Mouse (Mus musculus) midbrain, embryonic 15.5 days (tissue): Measurements from ENCODE around the gene Tspan32. TPM values are rescaled to one million over a fixed set of nuclear protein-coding genes. Genes with fewer than 3 reads are reported as not detected.
A peak's percentile ranks its signal among the peaks of the same experiment; 100 is the strongest.

Source experiments
- ATAC-seq: fragments of 200-750 bp; cut with Nextera tagmentation; replicated peaks from 2 replicates; pipeline ENCODE4 v1.8.0; 2017; ENCODE audit warnings: moderate TSS enrichment
- H3K27ac ChIP-seq: fragments of 300-500 bp; sonication (generic); 2 replicates; pipeline ENCODE4 v1.5.1; 2015; ENCODE audit warnings: mild to moderate bottlenecking, inconsistent platforms
- H3K27me3 ChIP-seq: fragments of 300-500 bp; sonication (generic); replicated peaks from 2 replicates; pipeline ENCODE4 v1.6.1; 2015; ENCODE audit warnings: inconsistent platforms
- H3K36me3 ChIP-seq: fragments of 300-500 bp; sonication (generic); replicated peaks from 2 replicates; pipeline ENCODE4 v1.6.1; 2015; ENCODE audit warnings: inconsistent platforms
- H3K4me1 ChIP-seq: fragments of 300-500 bp; sonication (generic); 2 replicates; pipeline ENCODE4 v1.6.1; 2015; ENCODE audit warnings: inconsistent platforms
- H3K4me2 ChIP-seq: fragments of 300-500 bp; sonication (generic); 2 replicates; pipeline ENCODE4 v1.6.1; 2015; ENCODE audit warnings: inconsistent platforms, mild to moderate bottlenecking, moderate library complexity
- H3K4me3 ChIP-seq: fragments of 300-500 bp; sonication (generic); 2 replicates; pipeline ENCODE4 v1.5.1; 2015; ENCODE audit warnings: mild to moderate bottlenecking, inconsistent platforms
- H3K9ac ChIP-seq: fragments of 300-500 bp; sonication (generic); 2 replicates; pipeline ENCODE4 v1.6.1; 2015; ENCODE audit warnings: mild to moderate bottlenecking, inconsistent platforms
- H3K9me3 ChIP-seq: fragments of 300-500 bp; sonication (generic); 2 replicates; pipeline ENCODE4 v1.6.1; 2016; ENCODE audit warnings: inconsistent platforms
- WGBS: fragments of 180-500 bp; shearing (Covaris S2); methylation state at CpG from one replicate; pipeline ENCODE4 v1.1.7; 2015; ENCODE audit warnings: mixed read lengths; 5-methylcytosine and 5-hydroxymethylcytosine counted together
- polyA plus RNA-seq: library from polyadenylated mRNA; unstranded; fragments of >200 nt; fragmentation: Nextera tagmentation; extraction: Ambion mirVana; gene quantifications from 2 replicates; pipeline ENCODE4 v1.2.1, GENCODE M21; 2015

The Tspan32 gene
- polyA plus RNA-seq, 1 experiment from 2014 or later, result 0.66 TPM

DNA sequence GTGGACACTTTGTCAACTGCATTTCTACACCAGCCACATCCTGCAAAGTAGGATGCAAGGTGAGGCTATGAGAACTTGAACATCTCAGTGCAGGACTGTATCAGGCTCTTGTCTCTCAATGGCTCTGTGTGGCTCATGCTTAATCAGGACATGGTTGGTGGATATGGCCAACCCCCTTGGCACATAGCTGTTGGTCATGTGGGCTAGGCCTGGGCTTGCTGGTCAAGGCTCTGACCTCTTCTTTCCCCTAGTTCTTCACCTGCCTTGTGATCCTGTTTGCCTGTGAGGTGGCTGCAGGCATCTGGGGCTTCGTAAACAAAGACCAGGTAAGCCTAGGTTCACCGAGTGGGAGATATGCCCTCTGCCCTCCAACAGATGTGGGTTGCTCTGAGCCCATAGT lies 60.8 kb downstream of the Tspan32 start:
- no peak overlapping the region for H3K9ac ChIP-seq
- H3K36me3 ChIP-seq, result peaks cover 25% of the 10 kb centered on the region; the same call in 1 of the 2 replicates
- ATAC-seq, result no peak
- no peak overlapping the region for H3K4me3 ChIP-seq
- no peaks in the 10 kb centered on the region for H3K9me3 ChIP-seq
- no peaks in the 10 kb centered on the region for H3K27me3 ChIP-seq
- H3K4me2 ChIP-seq, result no peak overlapping the region
- peaks cover 19% of the 10 kb centered on the region for H3K4me1 ChIP-seq
- WGBS, result 96% methylated on average over 2 of the region's 2 CpGs
- H3K27ac ChIP-seq, result no peak overlapping the region

DNA sequence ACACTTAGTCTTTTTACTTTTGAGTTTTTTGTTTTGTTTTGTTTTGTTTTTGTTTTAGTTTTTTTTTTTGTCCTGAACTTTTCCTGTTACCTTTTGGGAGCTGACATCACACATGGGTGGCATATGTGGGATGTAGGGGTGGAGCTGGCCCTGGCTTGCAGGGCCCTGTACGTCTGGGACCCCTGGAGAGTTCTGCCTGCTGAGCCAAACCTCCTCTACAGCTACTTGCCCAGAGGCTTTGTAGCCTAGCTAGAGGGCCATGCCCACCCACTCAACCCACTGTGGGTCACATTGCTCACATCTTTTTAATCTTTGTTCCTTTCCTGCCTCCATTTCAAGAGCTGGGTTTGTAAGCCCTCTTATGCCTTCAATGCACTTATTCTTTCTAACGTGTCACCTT lies 62.6 kb downstream of the Tspan32 start:
- no peak overlapping the region for H3K4me3 ChIP-seq
- no peak for ATAC-seq
- H3K27ac ChIP-seq, result peak overlapping the region; percentile 93; the same call in 1 of the 2 replicates
- H3K9me3 ChIP-seq, result no peaks in the 10 kb centered on the region
- H3K4me1 ChIP-seq, result peaks cover 27% of the 10 kb centered on the region
- 69% methylated on average over 2 of the region's 2 CpGs for WGBS
- H3K36me3 ChIP-seq, result peaks cover 24% of the 10 kb centered on the region; the same call in 1 of the 2 replicates
- peak overlapping the region; percentile 60; the same call in 1 of the 2 replicates for H3K4me2 ChIP-seq
- no peak overlapping the region for H3K9ac ChIP-seq
- H3K27me3 ChIP-seq, result no peaks in the 10 kb centered on the region

DNA sequence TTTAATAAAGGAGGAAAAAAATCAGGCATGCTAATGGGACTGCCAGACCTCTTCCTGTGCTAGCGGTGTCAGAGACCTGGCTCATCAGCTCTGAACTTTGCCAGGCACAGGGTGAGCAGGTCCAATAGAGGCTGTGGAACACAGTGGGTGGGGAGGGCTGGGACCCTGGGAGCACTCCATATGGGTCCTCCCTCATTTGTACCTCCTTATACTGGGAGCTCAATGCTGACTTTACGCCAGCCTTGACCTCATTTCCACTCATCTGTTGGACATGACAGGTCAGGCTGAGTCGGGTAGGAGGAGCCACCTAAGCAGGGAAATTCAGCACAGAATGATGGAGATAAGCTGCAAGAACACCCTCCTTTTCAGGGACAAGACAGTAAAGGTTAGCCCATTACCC lies 63.1 kb downstream of the Tspan32 start:
- 86% methylated on average over 3 of the region's 3 CpGs for WGBS
- no peak for ATAC-seq
- no peaks in the 10 kb centered on the region for H3K27me3 ChIP-seq
- H3K4me1 ChIP-seq, result peaks cover 27% of the 10 kb centered on the region
- peaks cover 22% of the 10 kb centered on the region; the same call in 1 of the 2 replicates for H3K36me3 ChIP-seq
- peak overlapping the region; percentile 75 for H3K4me3 ChIP-seq
- H3K4me2 ChIP-seq, result peak overlapping the region; percentile 60
- H3K9ac ChIP-seq, result no peak overlapping the region
- peak overlapping the region; percentile 93 for H3K27ac ChIP-seq
- H3K9me3 ChIP-seq, result no peaks in the 10 kb centered on the region

DNA sequence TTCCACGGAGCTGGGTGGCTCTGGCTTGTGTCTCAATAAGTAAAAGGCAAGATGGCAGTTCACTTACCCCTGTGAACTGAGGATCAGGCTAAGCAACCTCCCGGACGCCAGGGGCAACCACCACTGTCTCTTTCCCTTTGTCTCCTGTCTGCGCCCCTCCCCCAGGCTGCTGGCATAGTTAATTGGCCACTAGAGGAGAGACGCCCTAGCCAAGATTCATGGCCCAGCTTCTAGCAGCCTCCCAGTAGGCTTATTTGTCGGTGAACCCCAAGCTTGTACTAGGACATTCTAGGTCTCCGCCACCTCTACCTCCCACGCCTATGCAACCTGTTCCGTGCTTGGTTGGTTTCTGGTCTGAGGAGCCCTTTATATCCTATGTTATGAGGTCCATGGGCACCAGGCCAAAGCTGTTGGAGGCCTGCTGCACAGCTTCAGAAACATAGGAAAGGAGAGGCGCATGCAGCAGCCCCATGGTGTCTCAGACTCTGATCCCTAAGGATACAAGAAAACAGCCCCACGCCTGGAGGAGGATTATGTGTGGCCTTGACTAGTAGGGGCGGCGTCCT lies 63.6 kb downstream of the Tspan32 start:
- H3K27me3 ChIP-seq, result no peaks in the 10 kb centered on the region
- H3K4me1 ChIP-seq, result peaks cover 27% of the 10 kb centered on the region
- H3K9me3 ChIP-seq, result no peaks in the 10 kb centered on the region
- H3K4me2 ChIP-seq, result peak overlapping the region; percentile 60
- 38% methylated on average over 13 of the region's 13 CpGs for whole genome bisulfite sequencing
- peak overlapping the region; percentile 75 for H3K4me3 ChIP-seq
- peak overlapping the region; percentile 93 for H3K27ac ChIP-seq
- H3K36me3 ChIP-seq, result peaks cover 22% of the 10 kb centered on the region; the same call in 1 of the 2 replicates
- peak overlapping the region; percentile 42 for H3K9ac ChIP-seq
- no peak; the same call in 1 of the 2 replicates for ATAC-seq

DNA sequence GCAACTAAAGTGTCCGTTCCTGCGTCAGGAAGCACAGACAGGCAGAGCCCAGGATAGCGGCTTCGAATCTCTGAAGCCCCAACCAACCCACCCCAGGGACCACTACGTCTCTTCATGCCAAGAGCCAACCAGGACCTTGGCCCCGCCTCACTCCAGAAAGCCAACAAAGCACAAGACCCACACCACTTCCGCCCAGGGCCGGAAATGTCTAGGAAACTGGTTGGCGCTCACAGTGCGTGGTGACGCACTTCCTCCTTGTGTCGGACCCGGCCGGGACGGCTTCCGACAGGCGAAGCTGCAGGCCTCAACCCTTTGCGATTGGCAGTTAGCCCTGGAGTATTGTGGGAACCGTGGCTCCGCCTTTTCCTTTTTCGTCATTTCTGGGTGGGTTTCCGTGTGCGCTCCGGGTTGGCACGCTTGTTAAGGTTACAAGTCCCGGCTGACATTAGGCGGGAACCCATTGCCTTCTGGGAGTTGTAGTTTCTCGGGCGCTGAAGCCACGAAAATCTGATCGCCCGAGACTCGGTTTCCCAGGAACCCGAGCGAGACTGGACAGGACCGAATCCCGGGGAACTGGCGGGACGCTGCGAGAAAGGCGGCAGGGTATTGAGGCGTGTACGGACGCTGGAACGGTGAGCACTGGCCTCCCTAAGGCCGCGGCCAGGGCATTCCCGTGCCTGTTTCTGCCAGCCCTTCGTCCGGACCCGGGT lies 64.2 kb downstream of the Tspan32 start, which contains the start of gene Tssc4:
Gene Tssc4 (plus strand): TSS at position 368 of the 710 bp plus-strand sequence.
- under 1% methylated on average over 51 of the region's 51 CpGs for WGBS
- peak; percentile 97 for ATAC-seq
- Histone ChIP-seq H3K9ac (peak within 1 kb of the TSS; percentile 81), H3K4me2 (peak within 1 kb of the TSS; percentile 97), H3K27ac (peak within 1 kb of the TSS; percentile 93), H3K4me1 (peaks cover 27% of the 10 kb centered on the region), H3K4me3 (peak within 1 kb of the TSS; percentile 75), H3K27me3 (no peaks in the 10 kb centered on the region), H3K36me3 (peaks cover 19% of the 10 kb centered on the region; the same call in 1 of the 2 replicates), H3K9me3 (no peaks in the 10 kb centered on the region)

Other genes with a start within 250 kb of the Tspan32 start
- gene Th, start 73.9 kb upstream of the Tspan32 start, polyA plus RNA-seq, result 34.3 and 35.5 TPM in 2 replicates
- gene Ascl2, start 35.8 kb upstream of the Tspan32 start, polyA plus RNA-seq, result 0.20 and 0.58 TPM in 2 replicates
- 374 and 398 TPM in 2 replicates for gene Cd81, start 47.7 kb downstream of the Tspan32 start, polyA plus RNA-seq
- gene Tssc4, start 64.2 kb downstream of the Tspan32 start, polyA plus RNA-seq, result 103 and 114 TPM in 2 replicates
- gene Trpm5, start 89.6 kb downstream of the Tspan32 start, polyA plus RNA-seq, result 1.3 and 1.6 TPM in 2 replicates
- 1.3 and 1.8 TPM in 2 replicates for gene Kcnq1, start 101.3 kb downstream of the Tspan32 start, polyA plus RNA-seq